Mouse (Mus musculus) hematopoietic stem cell, adult 5-6 weeks (primary cell): ENCODE data around the gene Ankrd28. TPM values are rescaled to one million over a fixed set of nuclear protein-coding genes. Genes with fewer than 3 reads are reported as not detected.

ENCODE experiments used
- ATAC-seq, 2 experiments: fragments of 125-278 bp in 1 of 2; replicated peaks in 1 of 2; 2 replicates each; pipeline ENCODE4 v1.8.0; 2016 to 2017; ENCODE audit warnings: inconsistent platforms in 2 of 2, mild to moderate bottlenecking in 2 of 2, moderate number of reproducible peaks in 2 of 2, low read depth in 1 of 2, moderate TSS enrichment in 1 of 2; ENCODE audit not compliant: low FRiP score in 2 of 2, poor library complexity in 2 of 2, severe bottlenecking in 2 of 2, insufficient read depth in 1 of 2, low TSS enrichment in 1 of 2
- total RNA-seq: library from RNA; stranded (forward); fragments of 172-1452, 232-1000 nt; gene quantifications from 2 replicates; pipeline ENCODE4 v1.2.3, GENCODE M21; 2017

The Ankrd28 gene
- total RNA-seq, 1 experiment from 2014 or later, result 117 TPM

DNA sequence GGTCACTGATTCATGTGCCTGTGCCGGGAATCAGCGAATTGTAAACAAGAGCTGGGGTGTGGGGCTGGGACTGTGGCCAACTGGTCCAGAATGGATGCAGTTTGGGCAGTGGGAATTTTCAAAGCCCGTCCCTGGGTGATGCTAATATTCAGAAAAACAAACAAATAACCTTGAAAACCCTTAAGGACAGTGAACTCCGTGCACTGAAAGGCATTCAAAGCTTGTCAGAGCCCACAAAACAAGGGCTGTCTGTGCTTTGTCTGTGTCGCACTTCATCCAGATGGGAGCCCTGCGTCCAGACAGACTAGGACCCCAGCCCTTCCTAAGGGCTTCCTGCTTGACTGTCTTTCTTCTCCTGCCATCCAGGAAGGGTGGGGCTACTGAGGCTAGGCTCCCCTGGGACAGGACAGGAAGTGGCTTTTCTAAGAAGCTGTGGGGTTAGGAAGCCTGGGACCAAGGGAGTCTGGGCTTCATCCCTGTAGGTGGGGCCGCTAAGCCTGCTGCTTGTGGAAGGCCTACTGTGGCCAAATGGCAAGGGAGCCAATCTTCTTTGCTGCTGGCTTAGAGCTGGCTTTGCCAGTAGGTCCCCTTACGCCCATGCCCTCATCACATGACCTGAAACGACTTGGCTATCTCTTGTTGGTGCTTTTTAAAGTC, 167.8 kb downstream of the Ankrd28 start:
- no peak for ATAC-seq

DNA sequence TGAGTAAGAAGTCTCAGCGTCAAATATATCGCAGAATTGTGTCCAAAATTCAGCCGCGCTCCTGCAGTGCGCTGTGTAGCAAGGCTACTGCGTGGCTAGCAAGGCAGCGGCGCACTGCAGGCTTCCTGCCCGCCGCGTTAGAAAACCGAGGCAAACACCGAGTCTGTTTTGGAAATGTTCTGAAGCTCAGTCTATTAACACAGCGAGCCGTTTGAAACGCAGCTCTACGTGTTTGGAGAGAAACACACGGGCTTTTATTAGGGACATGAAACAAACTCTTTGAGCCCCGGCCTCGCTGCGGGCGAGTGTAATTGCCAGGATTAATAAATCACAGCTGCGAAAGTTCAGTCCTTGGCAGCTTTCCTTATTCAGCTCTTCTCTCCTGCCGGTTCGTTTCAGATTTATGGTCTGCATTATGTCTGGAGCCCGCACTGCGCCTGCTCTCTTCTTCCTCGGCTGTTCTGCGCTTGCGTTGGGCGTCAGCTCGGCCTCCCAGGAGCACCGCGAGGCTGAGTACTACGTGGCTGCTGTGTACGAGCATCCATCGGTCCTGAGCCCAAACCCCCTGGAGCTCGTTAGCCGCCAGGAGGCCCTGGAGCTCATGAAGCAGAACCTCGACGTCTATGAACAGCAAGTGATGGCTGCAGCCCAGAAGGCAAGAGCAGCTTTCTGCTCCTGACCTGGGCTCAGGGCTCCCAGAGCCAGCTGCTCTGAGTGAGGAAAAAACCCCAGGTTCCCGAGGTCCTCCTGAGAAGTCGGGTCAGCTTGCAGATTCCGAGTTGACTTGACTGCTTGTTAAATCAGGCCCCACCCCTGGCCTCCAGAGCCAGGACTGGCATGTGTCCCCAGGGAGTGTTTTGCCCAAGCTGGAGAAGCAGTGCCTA, 168.5 kb downstream of the Ankrd28 start:
- ATAC-seq, result peak; percentile 54 to 61

DNA sequence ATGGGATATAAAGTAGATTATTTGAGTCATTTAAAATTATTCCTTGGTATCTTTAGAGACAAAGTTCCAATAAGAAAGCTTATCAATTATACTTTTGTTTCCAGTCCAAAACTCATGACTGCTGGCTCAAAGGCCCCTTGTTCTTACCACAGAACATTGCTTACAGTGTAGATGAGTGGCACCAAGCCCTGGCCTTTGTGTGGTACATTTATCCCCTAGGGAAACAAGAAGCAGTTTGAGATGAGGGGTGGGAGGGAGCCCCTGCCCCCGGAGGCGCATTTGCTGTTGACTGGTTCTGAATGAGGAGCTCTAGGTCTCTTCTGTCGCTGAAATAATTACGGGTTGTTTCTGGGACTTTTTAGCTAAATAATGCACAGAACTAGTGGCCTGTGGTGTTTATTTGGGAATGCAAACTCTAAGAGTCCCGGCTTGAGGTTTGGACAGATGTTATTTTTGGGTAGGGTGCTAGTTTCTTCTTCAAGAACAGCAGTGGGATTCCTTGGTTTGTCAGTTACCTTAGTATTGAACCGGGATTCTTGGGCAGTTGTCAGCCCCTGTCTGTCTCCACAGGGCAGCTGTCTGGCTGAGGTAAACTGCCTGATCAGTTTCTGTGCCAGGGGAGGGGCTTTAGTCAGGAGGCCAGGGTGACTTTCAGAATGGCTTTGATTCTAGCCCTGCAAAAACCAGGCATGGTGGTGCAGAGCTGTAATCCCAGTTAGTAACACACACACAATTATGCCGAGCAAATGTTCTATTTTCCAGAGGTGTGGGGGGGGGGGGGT, 169.9 kb downstream of the Ankrd28 start:
- ATAC-seq, result no peak

DNA sequence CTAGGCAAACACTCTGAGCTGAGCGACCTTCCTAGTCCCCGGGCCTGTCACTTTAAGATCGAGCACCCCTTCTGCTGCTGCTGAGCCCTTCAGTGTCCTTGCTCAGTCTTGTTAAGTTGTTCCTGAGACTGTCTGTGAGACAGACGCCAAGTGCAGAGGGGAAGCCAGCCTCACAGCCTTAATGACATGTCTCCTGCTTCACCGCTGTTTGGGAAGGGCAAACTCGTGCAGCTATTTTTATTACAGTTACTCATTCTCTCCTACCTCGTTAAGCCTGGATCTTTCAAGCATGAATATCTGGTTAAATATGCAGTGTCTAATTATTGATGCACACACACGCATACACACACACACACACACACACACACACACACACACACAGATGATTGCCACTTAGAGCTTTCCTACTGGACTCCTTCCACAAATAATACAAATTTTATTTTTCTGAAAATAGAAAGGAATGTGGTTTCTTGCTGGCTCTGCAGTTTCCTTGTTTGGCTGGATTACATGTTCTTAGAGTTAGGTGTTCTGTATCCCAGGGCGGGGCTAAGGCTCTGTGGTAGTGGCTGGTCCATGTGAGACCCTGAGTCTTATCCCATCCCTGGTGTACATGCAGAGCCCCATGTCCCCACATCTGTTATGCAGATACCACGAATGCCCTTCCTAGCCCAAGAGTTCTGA, 170.8 kb downstream of the Ankrd28 start:
- ATAC-seq, result no peak

DNA sequence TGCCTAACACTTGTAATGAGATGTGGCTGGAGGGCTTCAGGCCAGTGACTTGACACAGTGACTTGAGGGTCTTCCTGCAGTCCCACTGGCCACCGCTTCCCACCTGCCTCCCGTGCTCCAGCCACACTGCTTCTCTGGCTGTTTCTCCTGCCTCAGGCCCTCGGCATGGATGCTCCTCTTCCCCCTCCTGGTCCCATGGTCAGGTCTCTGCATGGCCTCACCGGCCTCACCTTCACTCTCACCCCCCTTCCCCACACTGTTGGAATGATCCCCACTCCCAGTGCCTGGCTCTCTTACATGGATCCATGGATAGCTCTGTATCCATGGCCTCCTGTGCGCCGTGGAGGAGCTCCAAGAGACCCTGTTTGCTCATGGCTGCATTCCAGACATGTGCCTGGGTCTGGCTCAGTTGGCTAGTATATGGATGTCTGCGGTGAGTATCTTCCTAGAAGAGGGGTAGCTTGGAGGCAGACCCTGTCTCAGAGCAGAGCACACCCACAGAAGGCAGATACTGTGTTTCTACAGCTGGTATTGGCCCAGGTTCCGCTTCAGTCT, 172.2 kb downstream of the Ankrd28 start:
- ATAC-seq, result no peak

DNA sequence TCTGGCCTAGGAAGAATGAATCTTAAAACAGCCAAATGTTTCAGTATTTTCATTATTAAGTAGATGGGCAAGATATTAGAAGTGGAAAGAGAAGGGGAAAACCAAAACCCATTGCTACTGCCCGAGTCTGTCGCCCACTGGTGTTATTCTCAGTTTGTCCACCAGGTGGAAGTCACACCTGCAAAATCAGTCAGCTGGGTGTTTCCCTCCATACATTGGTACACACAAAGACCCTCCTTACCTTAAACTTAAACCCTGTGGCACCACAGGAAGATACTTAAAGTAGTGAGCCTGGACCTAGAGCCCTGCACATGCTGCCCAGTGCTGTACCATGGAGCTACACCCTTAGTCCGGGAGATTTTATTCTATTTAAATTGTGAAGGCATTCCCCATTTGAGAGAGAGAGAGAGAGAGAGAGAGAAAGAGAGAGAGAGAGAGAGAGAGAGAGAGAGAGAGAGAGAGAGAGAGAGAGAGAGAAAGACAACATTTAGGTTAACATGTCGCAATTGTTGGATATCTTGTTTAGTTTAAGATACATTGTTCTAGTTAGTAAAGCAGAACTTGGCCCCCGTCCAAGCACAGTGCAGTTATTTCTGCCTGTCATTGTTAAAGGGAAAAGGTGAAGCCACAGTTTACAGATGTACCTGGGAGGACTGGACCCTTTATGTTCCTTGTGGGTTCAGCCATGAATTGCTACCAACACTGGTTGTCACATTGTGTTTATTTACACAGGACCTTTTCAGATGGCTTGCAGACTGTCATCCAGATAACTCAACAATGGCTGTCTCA, 173.4 kb downstream of the Ankrd28 start:
- peak; percentile 61 to 67 for ATAC-seq

DNA sequence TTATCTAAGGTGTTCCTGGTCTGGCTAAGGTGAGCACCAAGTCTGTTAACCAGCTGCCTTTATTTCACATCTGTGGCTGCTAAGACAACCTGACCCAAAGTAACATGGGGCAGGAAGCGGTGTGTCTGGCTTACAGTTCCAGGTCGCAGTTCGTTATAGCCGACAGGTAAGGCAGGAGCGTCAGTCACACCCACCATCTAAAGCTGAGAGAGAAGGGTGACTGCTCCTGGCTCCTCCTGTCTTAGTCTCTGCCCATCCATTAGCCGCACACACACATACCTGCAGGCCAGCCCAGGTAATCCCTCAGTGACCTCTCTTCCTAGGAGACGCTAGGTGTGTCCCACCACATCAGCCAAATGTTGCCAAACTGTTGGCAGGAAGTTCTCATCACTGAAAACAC, 174.1 kb downstream of the Ankrd28 start:
- ATAC-seq, result no peak

DNA sequence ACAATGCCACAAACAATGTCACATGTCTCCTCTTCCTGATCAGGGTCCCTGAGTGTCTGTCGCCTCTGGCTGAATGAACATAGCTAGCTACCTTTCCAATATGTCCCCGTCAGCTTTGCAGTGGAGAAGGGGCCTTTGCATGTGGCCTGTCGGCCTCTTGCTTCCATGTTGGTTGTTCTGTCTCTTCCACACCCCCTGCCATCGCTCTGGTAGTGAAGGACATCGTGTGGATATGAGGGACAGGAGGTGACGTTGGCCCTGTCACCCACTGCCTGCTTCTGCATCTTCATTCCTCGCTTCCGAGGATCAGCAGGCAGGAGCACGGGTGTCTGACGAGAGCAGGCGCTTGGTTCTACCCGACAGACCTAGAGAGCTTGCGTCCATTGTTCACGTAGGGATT, 175.0 kb downstream of the Ankrd28 start:
- no peak for ATAC-seq

DNA sequence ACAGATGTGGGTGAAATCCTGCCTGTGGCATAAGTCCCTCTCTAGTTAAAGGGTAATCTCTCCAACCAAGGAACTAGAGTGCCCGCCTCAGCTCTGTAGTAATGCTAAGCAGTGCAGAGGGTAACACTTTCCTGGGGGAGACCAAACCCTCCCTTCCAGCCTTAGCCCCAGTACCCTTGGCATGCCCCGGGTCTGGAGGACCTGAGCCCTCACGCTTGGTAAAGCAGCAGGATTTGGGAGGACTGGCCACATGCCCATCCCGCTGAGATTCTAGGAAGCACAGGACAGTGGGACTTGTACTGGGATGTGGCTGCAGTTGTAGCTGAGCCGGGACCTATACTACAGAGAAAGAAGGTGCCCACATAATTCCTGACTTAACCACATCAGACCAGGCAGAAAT, 175.6 kb downstream of the Ankrd28 start:
- ATAC-seq, result no peak

DNA sequence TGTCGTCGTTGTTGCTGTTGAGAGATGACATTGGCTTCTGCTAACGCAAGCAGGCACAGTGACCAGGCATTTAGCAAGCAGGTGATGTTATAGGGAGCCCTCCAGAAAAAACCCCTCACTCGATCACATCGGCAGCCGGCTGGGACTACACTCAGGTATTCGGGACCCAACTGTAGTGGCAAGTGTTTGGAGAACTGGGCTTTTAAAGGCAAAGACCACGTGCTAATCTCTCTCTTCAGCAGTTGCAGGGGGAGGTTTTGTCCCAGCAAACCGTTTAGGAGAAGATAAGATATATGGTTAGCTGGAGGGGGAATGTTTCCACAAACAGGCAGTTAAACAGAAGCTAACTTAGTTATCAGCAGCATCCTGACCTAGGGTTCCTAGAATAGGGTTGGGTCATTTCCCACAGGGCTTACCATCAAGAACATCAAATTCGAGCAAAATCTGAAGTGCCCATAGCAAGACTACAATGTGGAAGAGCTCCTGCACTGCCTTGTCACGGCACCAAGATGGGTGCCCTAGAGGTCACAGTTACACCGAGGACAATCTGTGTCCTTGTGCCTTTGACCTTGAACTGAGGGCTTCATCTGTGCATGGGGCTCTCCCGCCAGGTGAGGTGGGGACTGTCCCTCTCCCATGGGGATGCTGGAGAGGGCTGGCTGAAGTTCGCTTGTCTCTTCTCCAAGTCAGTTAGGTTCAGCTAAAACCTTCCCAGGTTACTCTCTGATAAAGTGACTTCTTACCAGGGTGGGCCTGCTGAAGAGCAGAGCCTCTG, 177.2 kb downstream of the Ankrd28 start:
- no peak for ATAC-seq

DNA sequence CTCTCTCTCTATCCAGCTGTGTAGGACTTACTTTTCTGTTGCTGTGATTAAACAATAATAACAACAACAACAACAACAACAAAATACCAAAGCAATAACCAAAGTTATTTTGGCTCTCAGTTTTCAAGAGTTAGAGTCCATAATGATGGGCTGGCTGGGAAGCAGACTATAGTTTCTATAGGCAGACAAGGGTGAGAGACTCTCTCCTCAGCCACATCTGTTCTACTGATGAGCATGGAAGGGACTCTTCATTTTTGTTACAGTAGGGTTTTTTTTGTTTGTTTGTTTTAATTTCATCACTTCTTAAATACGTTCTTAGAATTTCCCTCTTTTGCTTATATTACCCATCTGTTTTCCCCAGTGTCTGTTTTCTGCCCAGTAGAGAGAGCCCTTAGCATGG, 177.8 kb downstream of the Ankrd28 start:
- no peak for ATAC-seq

DNA sequence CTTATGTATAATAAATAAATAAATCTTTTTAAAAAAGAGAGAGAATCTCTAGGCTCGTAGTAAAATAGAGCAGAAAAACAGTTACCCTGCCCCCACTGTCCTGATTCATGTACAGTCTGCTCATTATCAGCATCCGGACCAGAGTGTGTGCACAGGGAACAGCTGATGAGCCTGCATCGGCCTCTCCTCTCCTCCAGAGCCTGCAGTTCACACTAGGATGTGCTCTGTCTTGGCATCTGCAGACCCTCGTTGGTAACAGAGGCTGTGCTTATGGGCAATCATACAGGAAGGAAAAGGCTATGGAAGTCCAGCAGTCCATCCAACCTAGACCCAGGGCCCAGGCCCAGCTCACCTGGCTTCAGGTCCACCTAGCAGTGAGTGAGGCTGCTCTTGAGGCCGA, 178.3 kb downstream of the Ankrd28 start:
- no peak for ATAC-seq

DNA sequence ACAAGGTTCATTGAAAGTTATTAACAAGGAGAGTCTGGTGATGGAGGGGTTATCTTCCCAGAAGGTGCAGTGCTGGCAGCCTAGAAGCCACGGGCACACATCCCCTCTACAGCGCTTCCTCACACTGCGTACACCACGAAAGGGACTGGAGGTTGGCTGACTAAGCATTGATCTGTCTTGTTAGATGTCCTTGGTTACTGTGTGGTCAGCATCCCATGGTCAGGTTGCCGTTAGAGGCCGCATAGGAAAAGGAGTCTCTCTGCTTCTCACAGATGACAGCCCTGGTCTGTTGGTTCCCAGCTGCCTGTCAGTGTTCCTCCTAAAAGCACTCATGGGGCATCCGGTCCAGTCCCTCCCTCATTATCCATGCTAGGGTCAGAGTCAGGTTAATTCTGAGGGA, 179.2 kb downstream of the Ankrd28 start:
- ATAC-seq, result no peak

DNA sequence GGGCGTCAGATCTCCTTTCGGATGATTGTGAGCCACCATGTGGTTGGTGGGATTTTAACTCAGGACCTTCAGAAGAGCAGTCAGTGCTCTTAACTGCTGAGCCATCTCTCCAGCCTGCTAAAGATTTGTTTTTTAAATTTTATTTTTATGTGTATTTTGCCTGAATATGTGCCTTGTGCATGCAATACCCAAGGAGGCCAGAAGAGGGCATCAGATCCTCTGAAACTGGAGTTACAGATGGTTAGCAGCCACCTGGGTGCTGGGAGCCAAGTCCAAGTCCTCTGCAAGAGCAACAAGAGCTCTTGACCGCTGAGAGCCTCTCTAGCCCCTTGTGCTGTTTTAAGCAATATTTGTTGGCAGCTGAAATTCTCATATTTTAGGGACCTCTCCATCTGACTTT, 180.1 kb downstream of the Ankrd28 start:
- no peak for ATAC-seq
